Mouse (Mus musculus) kidney, postnatal 0 days (tissue): Measurements from ENCODE around the gene Kiss1r. TPM values are rescaled to one million over a fixed set of nuclear protein-coding genes. Genes with fewer than 3 reads are reported as not detected.

ENCODE experiments used
- ATAC-seq: fragments of 200-750 bp; cut with Nextera tagmentation; replicated peaks from 2 replicates; pipeline ENCODE4 v1.8.0; 2017; ENCODE audit warnings: low read depth, moderate number of reproducible peaks, moderate TSS enrichment, moderate library complexity; ENCODE audit not compliant: low FRiP score
- DNase-seq: peaks from one replicate; pipeline ENCODE4 v3.0.0-alpha.2; 2016; ENCODE audit warnings: low spot score
- H3K27ac ChIP-seq: fragments of 300-500 bp; sonication (generic); 2 replicates; pipeline ENCODE4 v1.5.1; 2014; ENCODE audit warnings: mild to moderate bottlenecking
- H3K27me3 ChIP-seq: fragments of 300-500 bp; sonication (generic); 2 replicates; pipeline ENCODE4 v1.6.1; 2014; ENCODE audit warnings: low read length, mixed read lengths; ENCODE audit not compliant: insufficient read depth
- H3K36me3 ChIP-seq: fragments of 300-500 bp; sonication (generic); 2 replicates; pipeline ENCODE4 v1.6.1; 2014; ENCODE audit warnings: low read length, mixed read lengths; ENCODE audit not compliant: insufficient read depth
- H3K4me1 ChIP-seq: fragments of 300-500 bp; sonication (generic); replicated peaks from 2 replicates; pipeline ENCODE4 v1.6.1; 2014; ENCODE audit warnings: antibody characterized with exemption, low read length, mixed read lengths; ENCODE audit not compliant: insufficient read depth
- H3K4me2 ChIP-seq: fragments of 300-500 bp; sonication (generic); 2 replicates; pipeline ENCODE4 v1.6.1; 2014; ENCODE audit warnings: mild to moderate bottlenecking, low read length, moderate library complexity, mixed read lengths
- H3K4me3 ChIP-seq: fragments of 300-500 bp; sonication (generic); replicated peaks from 2 replicates; pipeline ENCODE4 v1.5.1; 2014; ENCODE audit warnings: low read depth, low read length
- H3K9ac ChIP-seq: fragments of 300-500 bp; sonication (generic); 2 replicates; pipeline ENCODE4 v1.6.1; 2014; ENCODE audit warnings: low read depth, low read length
- H3K9me3 ChIP-seq: fragments of 300-500 bp; sonication (generic); replicated peaks from 2 replicates; pipeline ENCODE4 v1.6.1; 2016; ENCODE audit warnings: low read length, inconsistent platforms, mixed read lengths
- CTCF ChIP-seq: IDR thresholded peaks from 2 replicates; pipeline ENCODE4 v1.5.1; 2016; ENCODE audit warnings: antibody characterized with exemption, low read depth, mild to moderate bottlenecking, moderate library complexity
- WGBS: fragments of 180-500 bp; shearing (Covaris S2); extraction: QIAGEN DNeasy Blood & Tissue Kit; methylation state at CpG from one replicate; pipeline ENCODE4 v1.1.7; 2014; 5-methylcytosine and 5-hydroxymethylcytosine counted together
- polyA plus RNA-seq: library from polyadenylated mRNA; unstranded; fragments of >200 nt; fragmentation: Nextera tagmentation; extraction: Ambion mirVana; gene quantifications from 2 replicates; pipeline ENCODE4 v1.2.1, GENCODE M21; 2015

Gene Kiss1r
- polyA plus RNA-seq, 1 experiment from 2014 or later: 1.6 TPM

GRCm38 (mm10) chr10:79942988-79943387, 26.2 kb downstream of the Kiss1r start:
- Histone ChIP-seq H3K4me2 (no peak overlapping the region), H3K9me3 (no peaks in the 10 kb centered on the region), H3K4me3 (no peak overlapping the region), H3K27me3 (no peaks in the 10 kb centered on the region), H3K27ac (peak overlapping the region; percentile 43), H3K4me1 (peaks cover 33% of the 10 kb centered on the region; the same call in 1 of the 2 replicates), H3K9ac (no peak overlapping the region), H3K36me3 (no peaks in the 10 kb centered on the region)
- TF ChIP-seq CTCF: no peak
- WGBS: 94% methylated on average over 1 of the region's 1 CpGs
- DNase-seq: no peak
- no peak for ATAC-seq

- no peak for TF ChIP-seq CTCF
- Histone ChIP-seq H3K9me3 (no peaks in the 10 kb centered on the region), H3K4me3 (no peak overlapping the region), H3K9ac (no peak overlapping the region), H3K4me2 (no peak overlapping the region), H3K36me3 (0 out of 2 replicates have a peak, but pooled peaks cover under 1% of the 10 kb centered on the region), H3K27me3 (no peaks in the 10 kb centered on the region), H3K4me1 (peaks cover 33% of the 10 kb centered on the region; the same call in 1 of the 2 replicates), H3K27ac (peak overlapping the region; percentile 43)
- 61% methylated on average over 9 of the region's 9 CpGs for WGBS
- ATAC-seq (no peak), DNase-seq (no peak)
These were observed 26.7 kb downstream of the Kiss1r start for GRCm38 (mm10) chr10:79943471-79943901.

GRCm38 (mm10) chr10:79945507-79946234, 28.9 kb downstream of the Kiss1r start:
- TF ChIP-seq CTCF: no peak
- Histone ChIP-seq H3K4me3 (no peak overlapping the region), H3K36me3 (peaks cover 20% of the 10 kb centered on the region), H3K9me3 (no peaks in the 10 kb centered on the region), H3K27me3 (no peaks in the 10 kb centered on the region), H3K27ac (peak overlapping the region; percentile 81), H3K4me1 (peaks cover 20% of the 10 kb centered on the region; the same call in 1 of the 2 replicates), H3K9ac (peak overlapping the region; percentile 31; the same call in 1 of the 2 replicates), H3K4me2 (no peak overlapping the region)
- DNase-seq (peak; percentile 79), ATAC-seq (peak; percentile 85)
- 31% methylated on average over 16 of the region's 16 CpGs for WGBS

GRCm38 (mm10) chr10:79946752-79947322, 30.1 kb downstream of the Kiss1r start:
- DNase-seq: no peak
- Histone ChIP-seq H3K9me3 (no peaks in the 10 kb centered on the region), H3K27me3 (no peaks in the 10 kb centered on the region), H3K9ac (peak overlapping the region; percentile 39; the same call in 1 of the 2 replicates), H3K4me2 (peak overlapping the region; percentile 6; the same call in 1 of the 2 replicates), H3K27ac (peak overlapping the region; percentile 81), H3K4me1 (peaks cover 19% of the 10 kb centered on the region; the same call in 1 of the 2 replicates), H3K36me3 (peaks cover 32% of the 10 kb centered on the region), H3K4me3 (no peak overlapping the region)
- no peak for ATAC-seq
- TF ChIP-seq CTCF: no peak
- WGBS: 22% methylated on average over 7 of the region's 7 CpGs

GRCm38 (mm10) chr10:79947502-79947901, 30.7 kb downstream of the Kiss1r start:
- TF ChIP-seq CTCF: no peak
- ATAC-seq: no peak
- Histone ChIP-seq H3K4me3 (no peak overlapping the region), H3K4me1 (peaks cover 19% of the 10 kb centered on the region; the same call in 1 of the 2 replicates), H3K27ac (no peak overlapping the region), H3K27me3 (no peaks in the 10 kb centered on the region), H3K4me2 (no peak overlapping the region), H3K36me3 (peaks cover 32% of the 10 kb centered on the region), H3K9me3 (no peaks in the 10 kb centered on the region), H3K9ac (no peak overlapping the region)
- no peak for DNase-seq
- WGBS: 72% methylated on average over 6 of the region's 6 CpGs

GRCm38 (mm10) chr10:79949873-79950272, 33.1 kb downstream of the Kiss1r start:
- DNase-seq (no peak), ATAC-seq (no peak)
- no peak overlapping the region for H3K9ac ChIP-seq
- H3K9me3 ChIP-seq: no peaks in the 10 kb centered on the region
- WGBS: 88% methylated on average over 4 of the region's 4 CpGs
- H3K4me2 ChIP-seq: no peak overlapping the region
- no peak for TF ChIP-seq CTCF
- H3K4me1 ChIP-seq: peaks cover 11% of the 10 kb centered on the region; the same call in 1 of the 2 replicates
- H3K27ac ChIP-seq: no peak overlapping the region
- H3K4me3 ChIP-seq: no peak overlapping the region
- no peaks in the 10 kb centered on the region for H3K27me3 ChIP-seq
- H3K36me3 ChIP-seq: peaks cover 37% of the 10 kb centered on the region
